Mouse (Mus musculus) liver, adult 2 months (tissue): ENCODE results near the gene Col15a1. TPM values are rescaled to one million over a fixed set of nuclear protein-coding genes. Genes with fewer than 3 reads are reported as not detected.

Experiments used
- DNase-seq: peaks from one replicate; pipeline ENCODE4 v3.0.0-alpha.2; 2011; ENCODE audit warnings: low read depth, low spot score; ENCODE audit errors: extremely low read depth
- H3K27ac ChIP-seq: fragments of 200-500 bp; replicated peaks from 2 replicates; pipeline ENCODE4 v1.5.1; 2012; ENCODE audit warnings: low read depth, mild to moderate bottlenecking, control low read depth, inconsistent platforms, low read length; ENCODE audit not compliant: insufficient read depth
- H3K27me3 ChIP-seq: fragments of 200-500 bp; 2 replicates; pipeline ENCODE4 v1.6.1; 2012; ENCODE audit warnings: mild to moderate bottlenecking, moderate library complexity, low read length, inconsistent platforms; ENCODE audit not compliant: control insufficient read depth, insufficient read depth
- H3K36me3 ChIP-seq: fragments of 200-500 bp; 2 replicates; pipeline ENCODE4 v1.6.1; 2012; ENCODE audit warnings: low read length, inconsistent platforms; ENCODE audit not compliant: control insufficient read depth, insufficient read depth
- H3K4me1 ChIP-seq: fragments of 200-500 bp; 2 replicates; pipeline ENCODE4 v1.6.1; 2011; ENCODE audit warnings: low read length; ENCODE audit not compliant: control insufficient read depth, insufficient read depth
- H3K4me3 ChIP-seq: fragments of 200-500 bp; 2 replicates; pipeline ENCODE4 v1.5.1; 2011; ENCODE audit warnings: low read depth, mild to moderate bottlenecking, control low read depth, low read length, moderate library complexity; ENCODE audit not compliant: insufficient read depth
- H3K79me2 ChIP-seq: fragments of 200-500 bp; 2 replicates; pipeline ENCODE4 v1.6.1; 2012; ENCODE audit warnings: inconsistent platforms, mild to moderate bottlenecking, low read length, moderate library complexity; ENCODE audit not compliant: control insufficient read depth, insufficient read depth
- H3K9ac ChIP-seq: fragments of 200-500 bp; 2 replicates; pipeline ENCODE4 v1.6.1; 2012; ENCODE audit warnings: low read depth, mild to moderate bottlenecking, control low read depth, inconsistent platforms, low read length
- CTCF ChIP-seq: fragments of 200-500 bp; IDR thresholded peaks from 2 replicates; pipeline ENCODE4 v1.5.1; 2011; ENCODE audit warnings: low read depth, low read length, control low read depth
- POLR2A ChIP-seq: fragments of 200-500 bp; IDR thresholded peaks from 2 replicates; pipeline ENCODE4 v1.6.1; 2011; ENCODE audit warnings: low read length, control low read depth; ENCODE audit not compliant: insufficient read depth; ENCODE audit errors: extremely low read depth
- WGBS: fragments of 180-500 bp; shearing (Covaris S2); methylation state at CpG from one replicate; pipeline ENCODE4 v1.1.7; 2018; 5-methylcytosine and 5-hydroxymethylcytosine counted together
- polyA plus RNA-seq: library from polyadenylated mRNA; depleted of rRNA; stranded (reverse); fragments of >200 nt; gene quantifications from 2 replicates; pipeline ENCODE4 v1.2.3, GENCODE M21; 2012; rRNA removed
- total RNA-seq: library from RNA; depleted of rRNA; stranded (reverse); fragments of >200 nt; gene quantifications from 2 replicates; pipeline ENCODE4 v1.2.3, GENCODE M21; 2014; rRNA removed

Gene Col15a1
- total RNA-seq, result 1.7 and 4.9 TPM in 2 replicates
- 4.9 and 7.7 TPM in 2 replicates for polyA plus RNA-seq

GRCm38 (mm10) chr4:47207969-47208420 is at the start of gene Col15a1:
TSS of gene Col15a1 (plus strand) at chr4:47208161.
- Histone ChIP-seq H3K27ac (no peak within 1 kb of the TSS), H3K4me3 (peak within 1 kb of the TSS; percentile 16; the same call in 1 of the 2 replicates), H3K9ac (no peak within 1 kb of the TSS; the same call in 1 of the 2 replicates), H3K4me1 (no peaks in the 10 kb centered on the region), H3K36me3 (no peaks in the 10 kb centered on the region), H3K27me3 (peaks cover 10% of the 10 kb centered on the region; the same call in 1 of the 2 replicates), H3K79me2 (no peaks in the 10 kb centered on the region)
- no peak for DNase-seq
- TF ChIP-seq POLR2A (no peak), CTCF (no peak)
- 2% methylated on average over 45 of the region's 45 CpGs for WGBS

- H3K9ac ChIP-seq, result no peak overlapping the region
- H3K4me1 ChIP-seq, result no peaks in the 10 kb centered on the region
- H3K27me3 ChIP-seq, result no peaks in the 10 kb centered on the region
- H3K36me3 ChIP-seq, result no peaks in the 10 kb centered on the region
- H3K79me2 ChIP-seq, result no peaks in the 10 kb centered on the region
- TF ChIP-seq POLR2A (no peak), CTCF (no peak)
- no peak overlapping the region for H3K4me3 ChIP-seq
- no peak overlapping the region for H3K27ac ChIP-seq
- no peak for DNase-seq
- 34% methylated on average over 3 of the region's 4 CpGs for WGBS
Observed at GRCm38 (mm10) chr4:47161103-47161755, 46.7 kb upstream of the Col15a1 start.

GRCm38 (mm10) chr4:47161756-47162587 is 46.0 kb upstream of the Col15a1 start:
- DNase-seq, result no peak
- TF ChIP-seq CTCF, result no peak
- no peak for TF ChIP-seq POLR2A
- H3K27ac ChIP-seq, result no peak overlapping the region

GRCm38 (mm10) chr4:47172314-47172713 is 35.6 kb upstream of the Col15a1 start:
- DNase-seq, result no peak
- TF ChIP-seq CTCF (no peak), POLR2A (no peak)
- no peaks in the 10 kb centered on the region for H3K27me3 ChIP-seq

More at GRCm38 (mm10) chr4:47161756-47162587, 46.0 kb upstream of the Col15a1 start:
- no peaks in the 10 kb centered on the region for H3K79me2 ChIP-seq
- H3K27me3 ChIP-seq, result no peaks in the 10 kb centered on the region
- H3K9ac ChIP-seq, result no peak overlapping the region
- H3K36me3 ChIP-seq, result no peaks in the 10 kb centered on the region
- no peaks in the 10 kb centered on the region for H3K4me1 ChIP-seq
- WGBS, result 74% methylated on average over 12 of the region's 12 CpGs
- H3K4me3 ChIP-seq, result no peak overlapping the region

GRCm38 (mm10) chr4:47177101-47177500 is 30.9 kb upstream of the Col15a1 start:
- Histone ChIP-seq H3K4me1 (no peaks in the 10 kb centered on the region), H3K27ac (no peak overlapping the region), H3K36me3 (no peaks in the 10 kb centered on the region), H3K9ac (no peak overlapping the region), H3K27me3 (no peaks in the 10 kb centered on the region), H3K4me3 (no peak overlapping the region), H3K79me2 (no peaks in the 10 kb centered on the region)
- DNase-seq, result no peak
- WGBS, result 72% methylated on average over 8 of the region's 8 CpGs
- TF ChIP-seq POLR2A (no peak), CTCF (no peak)

More at GRCm38 (mm10) chr4:47172314-47172713, 35.6 kb upstream of the Col15a1 start:
- Histone ChIP-seq H3K27ac (no peak overlapping the region), H3K4me1 (no peaks in the 10 kb centered on the region), H3K4me3 (no peak overlapping the region), H3K36me3 (no peaks in the 10 kb centered on the region), H3K79me2 (no peaks in the 10 kb centered on the region), H3K9ac (no peak overlapping the region)
- WGBS, result 12% methylated on average over 1 of the region's 1 CpGs
